Mouse (Mus musculus): Measurements from ENCODE around the gene Dnajb5. TPM values are rescaled to one million over a fixed set of nuclear protein-coding genes. Genes with fewer than 3 reads are reported as not detected.

The Dnajb5 gene
- polyA plus RNA-seq, 1 experiment from 2014 or later: 1.5 TPM

DNA sequence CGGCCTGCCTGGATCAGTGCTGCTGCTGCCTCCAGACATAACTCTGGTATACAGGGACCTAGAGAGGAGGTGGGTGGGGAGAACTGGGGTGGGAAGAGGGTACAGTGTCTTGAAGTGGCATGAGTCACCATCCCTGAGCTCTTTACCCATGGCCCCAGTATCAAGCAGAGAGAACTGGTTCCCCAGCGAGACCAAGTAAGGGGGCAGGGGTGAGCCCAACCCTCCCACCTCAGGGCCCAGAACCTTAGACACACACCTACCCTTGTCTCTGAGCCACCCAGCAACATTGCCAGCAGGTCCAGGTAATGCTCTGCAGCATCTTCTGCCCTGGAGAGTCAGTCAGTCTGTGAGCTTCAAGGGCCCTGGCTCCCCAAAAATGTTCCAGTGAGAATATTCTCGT is 55.3 kb downstream of the Dnajb5 start:
- Histone ChIP-seq H3K27ac (replicated peaks) (no peak overlapping the region), H3K9ac (no peak overlapping the region), H3K4me1 (replicated peaks) (peaks cover 23% of the 10 kb centered on the region), H3K4me2 (no peak overlapping the region), H3K27me3 (no peaks in the 10 kb centered on the region), H3K4me3 (replicated peaks) (no peak overlapping the region), H3K9me3 (replicated peaks) (no peaks in the 10 kb centered on the region), H3K36me3 (replicated peaks) (peaks cover 29% of the 10 kb centered on the region)
- WGBS (ENCODE audit: insufficient replicate concordance): 75% methylated on average over 3 of the region's 3 CpGs
- ATAC-seq (ENCODE audit: insufficient read depth): no peak

DNA sequence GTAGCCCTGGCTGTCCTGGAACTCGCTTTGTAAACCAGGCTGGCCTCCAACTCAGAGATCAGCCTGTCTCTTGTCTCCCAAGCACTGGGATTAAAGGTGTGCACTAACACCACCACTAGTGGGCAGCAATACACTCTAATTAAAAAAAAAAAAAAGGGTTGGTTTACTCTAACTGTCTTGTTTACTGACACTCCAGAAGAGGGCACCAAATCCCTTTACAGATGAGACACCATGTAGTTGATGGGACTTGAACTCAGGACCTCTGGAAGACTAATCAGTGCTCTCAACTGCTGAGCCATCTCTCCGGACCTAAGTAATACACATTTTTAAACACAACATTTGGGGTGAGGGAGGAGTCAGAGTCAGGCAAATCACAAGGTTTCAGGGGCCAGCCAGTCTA is 56.2 kb downstream of the Dnajb5 start:
- H3K4me1 ChIP-seq (replicated peaks): peaks cover 24% of the 10 kb centered on the region
- no peaks in the 10 kb centered on the region for H3K27me3 ChIP-seq
- no peaks in the 10 kb centered on the region for H3K9me3 ChIP-seq (replicated peaks)
- no peak overlapping the region for H3K4me3 ChIP-seq (replicated peaks)
- H3K4me2 ChIP-seq: no peak overlapping the region
- H3K27ac ChIP-seq (replicated peaks): no peak overlapping the region
- H3K9ac ChIP-seq: no peak overlapping the region
- peaks cover 29% of the 10 kb centered on the region for H3K36me3 ChIP-seq (replicated peaks)
- ATAC-seq (ENCODE audit: insufficient read depth): no peak
- WGBS (ENCODE audit: insufficient replicate concordance): 52% methylated on average over 2 of the region's 2 CpGs

Other genes starting within 250 kb of the Dnajb5 start
- gene 4930578G10Rik, start 214.3 kb upstream of the Dnajb5 start, polyA plus RNA-seq (2015; fragmentation: Nextera tagmentation; extraction: Ambion mirVana): not detected in 2 replicates
- gene Ccl19, start 193.2 kb upstream of the Dnajb5 start, polyA plus RNA-seq (2015; fragmentation: Nextera tagmentation; extraction: Ambion mirVana): not detected in 2 replicates
- 0.41 and 1.0 TPM in 2 replicates for gene Ccl21a, start 175.8 kb upstream of the Dnajb5 start, polyA plus RNA-seq (2015; fragmentation: Nextera tagmentation; extraction: Ambion mirVana)
- 0.15 TPM in 2 replicates for gene Fam205a1, start 95.9 kb upstream of the Dnajb5 start, polyA plus RNA-seq (2015; fragmentation: Nextera tagmentation; extraction: Ambion mirVana)
- gene Gm12394, start 93.0 kb upstream of the Dnajb5 start, polyA plus RNA-seq (2015; fragmentation: Nextera tagmentation; extraction: Ambion mirVana): not detected in 2 replicates
- gene Fam205c, start 75.6 kb upstream of the Dnajb5 start, polyA plus RNA-seq (2015; fragmentation: Nextera tagmentation; extraction: Ambion mirVana): 0.35 and 0.61 TPM in 2 replicates
- 0.12 and 0.16 TPM in 2 replicates for gene Phf24, start 33.2 kb upstream of the Dnajb5 start, polyA plus RNA-seq (2015; fragmentation: Nextera tagmentation; extraction: Ambion mirVana)
- 0.24 TPM in 1 of 2 replicates, not detected in the other for gene 1700022I11Rik, start 19.8 kb downstream of the Dnajb5 start, polyA plus RNA-seq (2015; fragmentation: Nextera tagmentation; extraction: Ambion mirVana)
- 202 and 204 TPM in 2 replicates for gene Vcp, start 50.7 kb downstream of the Dnajb5 start, polyA plus RNA-seq (2015; fragmentation: Nextera tagmentation; extraction: Ambion mirVana)
- gene Fancg, start 60.7 kb downstream of the Dnajb5 start, polyA plus RNA-seq (2015; fragmentation: Nextera tagmentation; extraction: Ambion mirVana): 10.4 TPM in 2 replicates
- 14.8 and 15.1 TPM in 2 replicates for gene Pigo, start 76.0 kb downstream of the Dnajb5 start, polyA plus RNA-seq (2015; fragmentation: Nextera tagmentation; extraction: Ambion mirVana)
- gene Stoml2, start 81.9 kb downstream of the Dnajb5 start, polyA plus RNA-seq (2015; fragmentation: Nextera tagmentation; extraction: Ambion mirVana): 187 and 204 TPM in 2 replicates
- gene Fam214b, start 96.4 kb downstream of the Dnajb5 start, polyA plus RNA-seq (2015; fragmentation: Nextera tagmentation; extraction: Ambion mirVana): 41.2 and 51.3 TPM in 2 replicates
- 0.40 and 0.45 TPM in 2 replicates for gene Unc13b, start 109.1 kb downstream of the Dnajb5 start, polyA plus RNA-seq (2015; fragmentation: Nextera tagmentation; extraction: Ambion mirVana)